Mouse (Mus musculus) liver, adult 2 months (tissue): ENCODE measurements around the gene Ubl7.

Source experiments
- CTCF ChIP-seq: fragments of 200-500 bp; IDR thresholded peaks from 2 replicates; pipeline ENCODE4 v1.5.1; 2011; ENCODE audit warnings: low read depth, low read length, control low read depth
- POLR2A ChIP-seq: fragments of 200-500 bp; IDR thresholded peaks from 2 replicates; pipeline ENCODE4 v1.6.1; 2011; ENCODE audit warnings: low read length, control low read depth; ENCODE audit not compliant: insufficient read depth; ENCODE audit errors: extremely low read depth

DNA sequence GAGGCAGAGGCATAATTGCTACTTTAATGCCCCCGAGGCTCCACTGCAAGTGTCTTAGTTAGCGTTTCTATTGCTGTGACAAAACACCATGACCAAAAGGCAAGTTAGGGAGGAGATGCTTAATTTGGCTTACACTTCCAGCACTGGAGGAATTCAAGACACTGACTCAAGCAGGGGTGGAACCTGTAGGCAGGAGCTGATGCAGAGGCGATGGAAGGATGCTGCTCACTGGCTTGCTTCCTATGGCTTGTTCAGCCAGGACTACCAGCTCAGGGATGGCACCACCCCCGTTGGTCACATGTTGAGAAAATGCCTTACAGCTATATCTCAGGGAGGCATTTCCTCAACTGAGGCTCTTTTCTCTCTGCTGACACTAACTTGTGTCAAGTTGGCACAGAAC, 8.6 kb upstream of the Ubl7 start:
- no peak for TF ChIP-seq CTCF
- TF ChIP-seq POLR2A = no peak
